Mouse (Mus musculus): ENCODE data around the gene Stk32c. TPM values are rescaled to one million over a fixed set of nuclear protein-coding genes. Genes with fewer than 3 reads are reported as not detected.
A peak's percentile ranks its signal among the peaks of the same experiment; 100 is the strongest.

The Stk32c gene
- polyA plus RNA-seq, 1 experiment from 2014 or later = 0.07 TPM

- Histone ChIP-seq H3K9ac (ENCODE audit: low read length) (no peak overlapping the region), H3K9me3 (replicated peaks; ENCODE audit: control insufficient read depth, low read length) (no peaks in the 10 kb centered on the region), H3K27ac (ENCODE audit: low read length) (no peak overlapping the region), H3K4me1 (ENCODE audit: control insufficient read depth, insufficient read depth, low read length) (peaks cover 22% of the 10 kb centered on the region), H3K36me3 (ENCODE audit: control insufficient read depth, insufficient read depth) (no peaks in the 10 kb centered on the region), H3K4me2 (ENCODE audit: low read depth, low read length) (no peak overlapping the region), H3K27me3 (ENCODE audit: control insufficient read depth, insufficient read depth, low read length) (no peaks in the 10 kb centered on the region), H3K4me3 (ENCODE audit: low read length) (no peak overlapping the region)
- WGBS = 68% methylated on average over 3 of the region's 3 CpGs
- no peak for ATAC-seq (replicated peaks; ENCODE audit: extremely low read depth, insufficient read depth, low FRiP score)
Observed at GRCm38 (mm10) chr7:139214160-139214559, 1.1 kb upstream of the Stk32c start.

- H3K27ac ChIP-seq (ENCODE audit: low read length) = peak overlapping the region; percentile 59
- ATAC-seq (replicated peaks; ENCODE audit: extremely low read depth, insufficient read depth, low FRiP score) = no peak
- H3K36me3 ChIP-seq (ENCODE audit: control insufficient read depth, insufficient read depth) = no peaks in the 10 kb centered on the region
- H3K4me2 ChIP-seq (ENCODE audit: low read depth, low read length) = peak overlapping the region; percentile 76
- WGBS = 65% methylated on average over 3 of the region's 3 CpGs
- H3K9me3 ChIP-seq (replicated peaks; ENCODE audit: control insufficient read depth, low read length) = no peaks in the 10 kb centered on the region
- peak overlapping the region; percentile 67 for H3K9ac ChIP-seq (ENCODE audit: low read length)
- no peaks in the 10 kb centered on the region for H3K27me3 ChIP-seq (ENCODE audit: control insufficient read depth, insufficient read depth, low read length)
- H3K4me1 ChIP-seq (ENCODE audit: control insufficient read depth, insufficient read depth, low read length) = peaks cover 18% of the 10 kb centered on the region
- peak overlapping the region; percentile 68 for H3K4me3 ChIP-seq (ENCODE audit: low read length)
Observed at GRCm38 (mm10) chr7:139213751-139214150, 644 bp upstream of the Stk32c start.

GRCm38 (mm10) chr7:139211761-139212160 is 1.3 kb downstream of the Stk32c start:
- no peak overlapping the region for H3K4me2 ChIP-seq (ENCODE audit: low read depth, low read length)
- no peaks in the 10 kb centered on the region for H3K36me3 ChIP-seq (ENCODE audit: control insufficient read depth, insufficient read depth)
- H3K4me3 ChIP-seq (ENCODE audit: low read length) = no peak overlapping the region
- no peaks in the 10 kb centered on the region for H3K27me3 ChIP-seq (ENCODE audit: control insufficient read depth, insufficient read depth, low read length)
- H3K9me3 ChIP-seq (replicated peaks; ENCODE audit: control insufficient read depth, low read length) = no peaks in the 10 kb centered on the region
- no peak for ATAC-seq (replicated peaks; ENCODE audit: extremely low read depth, insufficient read depth, low FRiP score)
- 83% methylated on average over 6 of the region's 6 CpGs for WGBS
- no peak overlapping the region for H3K9ac ChIP-seq (ENCODE audit: low read length)
- H3K27ac ChIP-seq (ENCODE audit: low read length) = no peak overlapping the region
- H3K4me1 ChIP-seq (ENCODE audit: control insufficient read depth, insufficient read depth, low read length) = peaks cover 16% of the 10 kb centered on the region

- Histone ChIP-seq H3K4me1 (ENCODE audit: control insufficient read depth, insufficient read depth, low read length) (peaks cover 9% of the 10 kb centered on the region), H3K4me3 (ENCODE audit: low read length) (no peak overlapping the region), H3K27ac (ENCODE audit: low read length) (no peak overlapping the region), H3K4me2 (ENCODE audit: low read depth, low read length) (no peak overlapping the region), H3K36me3 (ENCODE audit: control insufficient read depth, insufficient read depth) (no peaks in the 10 kb centered on the region), H3K9me3 (replicated peaks; ENCODE audit: control insufficient read depth, low read length) (no peaks in the 10 kb centered on the region), H3K9ac (ENCODE audit: low read length) (no peak overlapping the region), H3K27me3 (ENCODE audit: control insufficient read depth, insufficient read depth, low read length) (no peaks in the 10 kb centered on the region; the same call in 1 of the 2 replicates)
- 84% methylated on average over 4 of the region's 4 CpGs for WGBS
- no peak for ATAC-seq (replicated peaks; ENCODE audit: extremely low read depth, insufficient read depth, low FRiP score)
Observed at GRCm38 (mm10) chr7:139208773-139209095, 4.4 kb downstream of the Stk32c start.

GRCm38 (mm10) chr7:139208023-139208772 is 4.9 kb downstream of the Stk32c start:
- Histone ChIP-seq H3K4me2 (ENCODE audit: low read depth, low read length) (no peak overlapping the region), H3K36me3 (ENCODE audit: control insufficient read depth, insufficient read depth) (no peaks in the 10 kb centered on the region), H3K4me1 (ENCODE audit: control insufficient read depth, insufficient read depth, low read length) (peaks cover 6% of the 10 kb centered on the region), H3K9ac (ENCODE audit: low read length) (no peak overlapping the region), H3K4me3 (ENCODE audit: low read length) (no peak overlapping the region), H3K27ac (ENCODE audit: low read length) (no peak overlapping the region), H3K9me3 (replicated peaks; ENCODE audit: control insufficient read depth, low read length) (no peaks in the 10 kb centered on the region), H3K27me3 (ENCODE audit: control insufficient read depth, insufficient read depth, low read length) (no peaks in the 10 kb centered on the region; the same call in 1 of the 2 replicates)
- WGBS = 19% methylated on average over 7 of the region's 7 CpGs
- ATAC-seq (replicated peaks; ENCODE audit: extremely low read depth, insufficient read depth, low FRiP score) = no peak

- Histone ChIP-seq H3K4me3 (ENCODE audit: low read length) (no peak overlapping the region), H3K27ac (ENCODE audit: low read length) (no peak overlapping the region), H3K4me2 (ENCODE audit: low read depth, low read length) (no peak overlapping the region), H3K9ac (ENCODE audit: low read length) (no peak overlapping the region), H3K27me3 (ENCODE audit: control insufficient read depth, insufficient read depth, low read length) (peaks cover 11% of the 10 kb centered on the region; the same call in 1 of the 2 replicates), H3K36me3 (ENCODE audit: control insufficient read depth, insufficient read depth) (no peaks in the 10 kb centered on the region), H3K9me3 (replicated peaks; ENCODE audit: control insufficient read depth, low read length) (no peaks in the 10 kb centered on the region), H3K4me1 (ENCODE audit: control insufficient read depth, insufficient read depth, low read length) (no peaks in the 10 kb centered on the region)
- 42% methylated on average over 6 of the region's 6 CpGs for WGBS
- no peak for ATAC-seq (replicated peaks; ENCODE audit: extremely low read depth, insufficient read depth, low FRiP score)
Observed at GRCm38 (mm10) chr7:139201209-139201608, 11.9 kb downstream of the Stk32c start.

- WGBS = 27% methylated on average over 7 of the region's 7 CpGs
- ATAC-seq (replicated peaks; ENCODE audit: extremely low read depth, insufficient read depth, low FRiP score) = 0 out of 2 replicates have a peak, but pooled peaks have one; percentile 37
- H3K4me3 ChIP-seq (ENCODE audit: low read length) = no peak overlapping the region
Observed at GRCm38 (mm10) chr7:139200108-139200507, 13.0 kb downstream of the Stk32c start.

GRCm38 (mm10) chr7:139197022-139197421 is 16.1 kb downstream of the Stk32c start:
- no peaks in the 10 kb centered on the region for H3K4me1 ChIP-seq (ENCODE audit: control insufficient read depth, insufficient read depth, low read length)
- no peak for ATAC-seq (replicated peaks; ENCODE audit: extremely low read depth, insufficient read depth, low FRiP score)
- WGBS = 74% methylated on average over 4 of the region's 4 CpGs

More at GRCm38 (mm10) chr7:139200108-139200507, 13.0 kb downstream of the Stk32c start:
- no peaks in the 10 kb centered on the region for H3K36me3 ChIP-seq (ENCODE audit: control insufficient read depth, insufficient read depth)
- H3K4me1 ChIP-seq (ENCODE audit: control insufficient read depth, insufficient read depth, low read length) = no peaks in the 10 kb centered on the region
- H3K9ac ChIP-seq (ENCODE audit: low read length) = no peak overlapping the region
- H3K27me3 ChIP-seq (ENCODE audit: control insufficient read depth, insufficient read depth, low read length) = peaks cover 11% of the 10 kb centered on the region; the same call in 1 of the 2 replicates
- no peak overlapping the region for H3K27ac ChIP-seq (ENCODE audit: low read length)
- no peak overlapping the region for H3K4me2 ChIP-seq (ENCODE audit: low read depth, low read length)
- no peaks in the 10 kb centered on the region for H3K9me3 ChIP-seq (replicated peaks; ENCODE audit: control insufficient read depth, low read length)

GRCm38 (mm10) chr7:139191619-139192018 is 21.5 kb downstream of the Stk32c start:
- Histone ChIP-seq H3K4me2 (ENCODE audit: low read depth, low read length) (no peak overlapping the region), H3K9ac (ENCODE audit: low read length) (no peak overlapping the region), H3K9me3 (replicated peaks; ENCODE audit: control insufficient read depth, low read length) (no peaks in the 10 kb centered on the region), H3K36me3 (ENCODE audit: control insufficient read depth, insufficient read depth) (no peaks in the 10 kb centered on the region), H3K27ac (ENCODE audit: low read length) (no peak overlapping the region), H3K4me1 (ENCODE audit: control insufficient read depth, insufficient read depth, low read length) (0 out of 2 replicates have a peak, but pooled peaks cover 4% of the 10 kb centered on the region), H3K27me3 (ENCODE audit: control insufficient read depth, insufficient read depth, low read length) (peaks cover 21% of the 10 kb centered on the region), H3K4me3 (ENCODE audit: low read length) (no peak overlapping the region)
- no peak for ATAC-seq (replicated peaks; ENCODE audit: extremely low read depth, insufficient read depth, low FRiP score)
- WGBS = 73% methylated on average over 6 of the region's 6 CpGs

More at GRCm38 (mm10) chr7:139197022-139197421, 16.1 kb downstream of the Stk32c start:
- H3K9ac ChIP-seq (ENCODE audit: low read length) = no peak overlapping the region
- no peak overlapping the region for H3K4me2 ChIP-seq (ENCODE audit: low read depth, low read length)
- H3K36me3 ChIP-seq (ENCODE audit: control insufficient read depth, insufficient read depth) = no peaks in the 10 kb centered on the region
- H3K27ac ChIP-seq (ENCODE audit: low read length) = no peak overlapping the region
- peaks cover 8% of the 10 kb centered on the region; the same call in 1 of the 2 replicates for H3K27me3 ChIP-seq (ENCODE audit: control insufficient read depth, insufficient read depth, low read length)
- no peak overlapping the region for H3K4me3 ChIP-seq (ENCODE audit: low read length)
- H3K9me3 ChIP-seq (replicated peaks; ENCODE audit: control insufficient read depth, low read length) = no peaks in the 10 kb centered on the region
